Mouse (Mus musculus): Measurements from ENCODE around the gene Nfkbie. TPM values are rescaled to one million over a fixed set of nuclear protein-coding genes. Genes with fewer than 3 reads are reported as not detected.

The Nfkbie gene
- polyA plus RNA-seq, 1 experiment from 2014 or later = 3.5 TPM

- DNase-seq (ENCODE audit: low spot score) (no peak), ATAC-seq (replicated peaks; ENCODE audit: insufficient number of reproducible peaks, low FRiP score, low TSS enrichment, low read depth) (no peak)
- H3K27me3 ChIP-seq (ENCODE audit: control insufficient read depth, insufficient read depth, low read length) = no peaks in the 10 kb centered on the region
- WGBS = 72% methylated on average over 6 of the region's 6 CpGs
- H3K4me3 ChIP-seq (ENCODE audit: low read depth, low read length) = no peak overlapping the region
- H3K9me3 ChIP-seq (replicated peaks; ENCODE audit: control insufficient read depth, low read length) = no peaks in the 10 kb centered on the region
- no peak overlapping the region for H3K27ac ChIP-seq (replicated peaks; ENCODE audit: low read depth, low read length)
- H3K36me3 ChIP-seq (replicated peaks; ENCODE audit: control insufficient read depth, insufficient read depth, low read depth, low read length) = no peaks in the 10 kb centered on the region
- no peak overlapping the region for H3K4me2 ChIP-seq (ENCODE audit: low read depth, low read length)
- H3K4me1 ChIP-seq (ENCODE audit: control insufficient read depth, insufficient read depth, low read length) = no peaks in the 10 kb centered on the region
- H3K9ac ChIP-seq (replicated peaks; ENCODE audit: low read length) = no peak overlapping the region
Measured at GRCm38 (mm10) chr17:45582715-45583355, 27.3 kb downstream of the Nfkbie start.

GRCm38 (mm10) chr17:45584096-45584896 is 28.8 kb downstream of the Nfkbie start:
- DNase-seq (ENCODE audit: low spot score) = no peak
- WGBS = 28% methylated on average over 12 of the region's 12 CpGs
- H3K27ac ChIP-seq (replicated peaks; ENCODE audit: low read depth, low read length) = peak overlapping the region; percentile 62

GRCm38 (mm10) chr17:45584939-45585678 is 29.6 kb downstream of the Nfkbie start:
- Histone ChIP-seq H3K4me3 (ENCODE audit: low read depth, low read length) (no peak overlapping the region), H3K27me3 (ENCODE audit: control insufficient read depth, insufficient read depth, low read length) (no peaks in the 10 kb centered on the region), H3K9me3 (replicated peaks; ENCODE audit: control insufficient read depth, low read length) (no peaks in the 10 kb centered on the region), H3K4me2 (ENCODE audit: low read depth, low read length) (no peak overlapping the region), H3K27ac (replicated peaks; ENCODE audit: low read depth, low read length) (peak overlapping the region; percentile 62), H3K4me1 (ENCODE audit: control insufficient read depth, insufficient read depth, low read length) (no peaks in the 10 kb centered on the region), H3K9ac (replicated peaks; ENCODE audit: low read length) (peak overlapping the region; percentile 39), H3K36me3 (replicated peaks; ENCODE audit: control insufficient read depth, insufficient read depth, low read depth, low read length) (no peaks in the 10 kb centered on the region)
- ATAC-seq (replicated peaks; ENCODE audit: insufficient number of reproducible peaks, low FRiP score, low TSS enrichment, low read depth) = peak; percentile 79
- 11% methylated on average over 14 of the region's 14 CpGs for WGBS
- DNase-seq (ENCODE audit: low spot score) = peak; percentile 88

More at GRCm38 (mm10) chr17:45584096-45584896, 28.8 kb downstream of the Nfkbie start:
- no peaks in the 10 kb centered on the region for H3K36me3 ChIP-seq (replicated peaks; ENCODE audit: control insufficient read depth, insufficient read depth, low read depth, low read length)
- H3K27me3 ChIP-seq (ENCODE audit: control insufficient read depth, insufficient read depth, low read length) = no peaks in the 10 kb centered on the region
- H3K4me2 ChIP-seq (ENCODE audit: low read depth, low read length) = no peak overlapping the region
- ATAC-seq (replicated peaks; ENCODE audit: insufficient number of reproducible peaks, low FRiP score, low TSS enrichment, low read depth) = 0 out of 2 replicates have a peak, but pooled peaks have one; percentile 13
- H3K4me1 ChIP-seq (ENCODE audit: control insufficient read depth, insufficient read depth, low read length) = no peaks in the 10 kb centered on the region
- H3K9ac ChIP-seq (replicated peaks; ENCODE audit: low read length) = peak overlapping the region; percentile 39
- no peaks in the 10 kb centered on the region for H3K9me3 ChIP-seq (replicated peaks; ENCODE audit: control insufficient read depth, low read length)
- no peak overlapping the region for H3K4me3 ChIP-seq (ENCODE audit: low read depth, low read length)

- ATAC-seq (replicated peaks; ENCODE audit: insufficient number of reproducible peaks, low FRiP score, low TSS enrichment, low read depth) = no peak
- no peaks in the 10 kb centered on the region for H3K36me3 ChIP-seq (replicated peaks; ENCODE audit: control insufficient read depth, insufficient read depth, low read depth, low read length)
- no peaks in the 10 kb centered on the region for H3K9me3 ChIP-seq (replicated peaks; ENCODE audit: control insufficient read depth, low read length)
- no peak for DNase-seq (ENCODE audit: low spot score)
- H3K4me2 ChIP-seq (ENCODE audit: low read depth, low read length) = no peak overlapping the region
- peak overlapping the region; percentile 7; the same call in 1 of the 2 replicates for H3K27ac ChIP-seq (replicated peaks; ENCODE audit: low read depth, low read length)
- H3K27me3 ChIP-seq (ENCODE audit: control insufficient read depth, insufficient read depth, low read length) = no peaks in the 10 kb centered on the region
- WGBS = 60% methylated on average over 23 of the region's 23 CpGs
- no peak overlapping the region for H3K4me3 ChIP-seq (ENCODE audit: low read depth, low read length)
- no peak overlapping the region for H3K9ac ChIP-seq (replicated peaks; ENCODE audit: low read length)
- peaks cover 3% of the 10 kb centered on the region; the same call in 1 of the 2 replicates for H3K4me1 ChIP-seq (ENCODE audit: control insufficient read depth, insufficient read depth, low read length)
Measured at GRCm38 (mm10) chr17:45585725-45586448, 30.4 kb downstream of the Nfkbie start.

- no peak overlapping the region for H3K4me2 ChIP-seq (ENCODE audit: low read depth, low read length)
- no peak for ATAC-seq (replicated peaks; ENCODE audit: insufficient number of reproducible peaks, low FRiP score, low TSS enrichment, low read depth)
- H3K9me3 ChIP-seq (replicated peaks; ENCODE audit: control insufficient read depth, low read length) = no peaks in the 10 kb centered on the region
- no peaks in the 10 kb centered on the region for H3K27me3 ChIP-seq (ENCODE audit: control insufficient read depth, insufficient read depth, low read length)
- H3K4me3 ChIP-seq (ENCODE audit: low read depth, low read length) = no peak overlapping the region
- H3K36me3 ChIP-seq (replicated peaks; ENCODE audit: control insufficient read depth, insufficient read depth, low read depth, low read length) = no peaks in the 10 kb centered on the region
- H3K4me1 ChIP-seq (ENCODE audit: control insufficient read depth, insufficient read depth, low read length) = peaks cover 3% of the 10 kb centered on the region; the same call in 1 of the 2 replicates
- no peak overlapping the region for H3K27ac ChIP-seq (replicated peaks; ENCODE audit: low read depth, low read length)
- H3K9ac ChIP-seq (replicated peaks; ENCODE audit: low read length) = no peak overlapping the region
- 92% methylated on average over 3 of the region's 3 CpGs for WGBS
- DNase-seq (ENCODE audit: low spot score) = no peak
Measured at GRCm38 (mm10) chr17:45586449-45586837, 30.9 kb downstream of the Nfkbie start.

GRCm38 (mm10) chr17:45588370-45588769 is 32.9 kb downstream of the Nfkbie start:
- no peak for ATAC-seq (replicated peaks; ENCODE audit: insufficient number of reproducible peaks, low FRiP score, low TSS enrichment, low read depth)
- Histone ChIP-seq H3K4me3 (ENCODE audit: low read depth, low read length) (no peak overlapping the region), H3K9ac (replicated peaks; ENCODE audit: low read length) (no peak overlapping the region), H3K4me2 (ENCODE audit: low read depth, low read length) (no peak overlapping the region), H3K9me3 (replicated peaks; ENCODE audit: control insufficient read depth, low read length) (no peaks in the 10 kb centered on the region), H3K36me3 (replicated peaks; ENCODE audit: control insufficient read depth, insufficient read depth, low read depth, low read length) (no peaks in the 10 kb centered on the region), H3K27ac (replicated peaks; ENCODE audit: low read depth, low read length) (no peak overlapping the region), H3K4me1 (ENCODE audit: control insufficient read depth, insufficient read depth, low read length) (peaks cover 8% of the 10 kb centered on the region), H3K27me3 (ENCODE audit: control insufficient read depth, insufficient read depth, low read length) (peaks cover under 1% of the 10 kb centered on the region)
- WGBS = 95% methylated on average over 7 of the region's 7 CpGs
- DNase-seq (ENCODE audit: low spot score) = no peak

- Histone ChIP-seq H3K4me1 (ENCODE audit: control insufficient read depth, insufficient read depth, low read length) (peaks cover 8% of the 10 kb centered on the region), H3K4me2 (ENCODE audit: low read depth, low read length) (no peak overlapping the region), H3K27me3 (ENCODE audit: control insufficient read depth, insufficient read depth, low read length) (peaks cover 3% of the 10 kb centered on the region), H3K9me3 (replicated peaks; ENCODE audit: control insufficient read depth, low read length) (no peaks in the 10 kb centered on the region), H3K9ac (replicated peaks; ENCODE audit: low read length) (no peak overlapping the region), H3K4me3 (ENCODE audit: low read depth, low read length) (no peak overlapping the region), H3K27ac (replicated peaks; ENCODE audit: low read depth, low read length) (no peak overlapping the region), H3K36me3 (replicated peaks; ENCODE audit: control insufficient read depth, insufficient read depth, low read depth, low read length) (no peaks in the 10 kb centered on the region)
- DNase-seq (ENCODE audit: low spot score) (no peak), ATAC-seq (replicated peaks; ENCODE audit: insufficient number of reproducible peaks, low FRiP score, low TSS enrichment, low read depth) (no peak)
- 95% methylated on average over 7 of the region's 7 CpGs for WGBS
Measured at GRCm38 (mm10) chr17:45589236-45589635, 33.7 kb downstream of the Nfkbie start.
